Mouse (Mus musculus): ENCODE results near the gene Copz1. TPM values are rescaled to one million over a fixed set of nuclear protein-coding genes. Genes with fewer than 3 reads are reported as not detected.

The Copz1 gene
- polyA plus RNA-seq, 1 experiment from 2014 or later: 265 TPM

- H3K27me3 ChIP-seq (ENCODE audit: control insufficient read depth, insufficient read depth, low read length): no peaks in the 10 kb centered on the region
- 70% methylated on average over 3 of the region's 3 CpGs for WGBS
Observed at GRCm38 (mm10) chr15:103284066-103284465, 11.6 kb downstream of the Copz1 start.

DNA sequence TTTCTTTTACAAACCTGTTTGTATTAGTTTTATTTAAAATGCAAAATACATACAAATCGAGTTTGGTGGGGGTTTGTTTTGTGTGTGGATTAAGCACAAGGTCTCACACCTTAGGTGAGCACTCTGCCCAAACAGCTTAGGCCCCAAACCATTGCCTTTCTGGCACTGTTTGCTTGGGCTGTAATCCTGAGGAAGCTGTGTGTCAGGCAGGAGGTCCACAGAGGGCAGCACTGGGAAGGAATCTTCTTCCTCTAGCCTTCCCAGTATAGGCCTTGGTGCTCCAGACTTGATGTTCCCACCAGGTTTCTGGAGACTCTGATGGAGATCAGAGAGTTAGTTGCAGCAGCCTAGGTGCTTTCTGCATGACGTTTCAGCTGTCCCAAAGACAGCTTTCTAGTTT, 12.1 kb downstream of the Copz1 start:
- no peaks in the 10 kb centered on the region for H3K27me3 ChIP-seq (ENCODE audit: control insufficient read depth, insufficient read depth, low read length)
- peaks cover 14% of the 10 kb centered on the region for H3K4me1 ChIP-seq (ENCODE audit: control insufficient read depth, insufficient read depth, low read length)
- H3K27ac ChIP-seq (ENCODE audit: low read length): no peak overlapping the region; the same call in 1 of the 2 replicates
- no peak for ATAC-seq (ENCODE audit: insufficient read depth, low FRiP score)
- 0 out of 2 replicates have a peak overlapping the region, but pooled peaks have one; percentile 27 for H3K9ac ChIP-seq (ENCODE audit: low read length)
- 38% methylated on average over 2 of the region's 2 CpGs for WGBS
- no peaks in the 10 kb centered on the region for H3K36me3 ChIP-seq (ENCODE audit: control insufficient read depth, insufficient read depth, low read length)
- H3K9me3 ChIP-seq (replicated peaks; ENCODE audit: control insufficient read depth, low read length): no peaks in the 10 kb centered on the region
- no peak overlapping the region for H3K4me2 ChIP-seq (ENCODE audit: low read depth, low read length)
- no peak overlapping the region for H3K4me3 ChIP-seq (replicated peaks; ENCODE audit: low read length)

More at GRCm38 (mm10) chr15:103284066-103284465, 11.6 kb downstream of the Copz1 start:
- Histone ChIP-seq H3K9ac (ENCODE audit: low read length) (no peak overlapping the region), H3K4me2 (ENCODE audit: low read depth, low read length) (no peak overlapping the region), H3K4me3 (replicated peaks; ENCODE audit: low read length) (no peak overlapping the region), H3K27ac (ENCODE audit: low read length) (no peak overlapping the region), H3K9me3 (replicated peaks; ENCODE audit: control insufficient read depth, low read length) (no peaks in the 10 kb centered on the region), H3K36me3 (ENCODE audit: control insufficient read depth, insufficient read depth, low read length) (no peaks in the 10 kb centered on the region), H3K4me1 (ENCODE audit: control insufficient read depth, insufficient read depth, low read length) (peaks cover 14% of the 10 kb centered on the region)
- ATAC-seq (ENCODE audit: insufficient read depth, low FRiP score): no peak

DNA sequence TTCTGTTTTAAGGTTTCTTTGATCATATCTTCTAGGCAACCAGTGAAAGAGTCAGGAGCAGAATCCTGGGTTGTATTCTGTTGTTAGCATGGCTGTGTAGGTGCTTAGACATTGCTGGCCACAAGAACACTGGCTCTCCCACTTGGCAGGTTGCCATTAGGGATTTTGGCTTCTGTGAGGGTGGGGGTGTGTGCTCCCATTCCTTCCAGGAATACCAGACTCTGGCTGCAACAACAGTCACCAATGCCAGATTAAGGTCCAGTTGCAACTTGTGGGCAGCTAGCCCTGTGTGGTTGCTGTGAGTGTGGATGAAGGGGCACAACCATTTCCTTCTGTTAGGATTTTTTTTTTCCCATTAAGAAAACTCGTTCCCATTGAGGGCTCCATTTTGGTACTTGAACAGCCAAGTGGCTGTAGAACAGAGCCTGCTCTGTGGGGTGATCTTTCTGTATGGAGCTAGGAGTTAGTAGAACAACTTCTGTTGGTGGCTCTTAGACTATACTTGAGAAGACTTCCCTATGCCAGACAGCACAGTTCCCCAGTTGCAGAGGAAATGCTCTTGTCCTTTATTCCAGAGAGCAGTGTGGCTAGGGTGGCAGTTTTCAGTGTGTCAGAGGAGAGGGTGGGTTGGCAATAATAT, 13.4 kb downstream of the Copz1 start:
- Histone ChIP-seq H3K4me3 (replicated peaks; ENCODE audit: low read length) (no peak overlapping the region), H3K9ac (ENCODE audit: low read length) (no peak overlapping the region), H3K4me2 (ENCODE audit: low read depth, low read length) (no peak overlapping the region), H3K27me3 (ENCODE audit: control insufficient read depth, insufficient read depth, low read length) (no peaks in the 10 kb centered on the region), H3K4me1 (ENCODE audit: control insufficient read depth, insufficient read depth, low read length) (peaks cover 9% of the 10 kb centered on the region; the same call in 1 of the 2 replicates), H3K9me3 (replicated peaks; ENCODE audit: control insufficient read depth, low read length) (no peaks in the 10 kb centered on the region), H3K36me3 (ENCODE audit: control insufficient read depth, insufficient read depth, low read length) (no peaks in the 10 kb centered on the region), H3K27ac (ENCODE audit: low read length) (no peak overlapping the region)
- WGBS: 56% methylated on average over 1 of the region's 1 CpGs
- no peak for ATAC-seq (ENCODE audit: insufficient read depth, low FRiP score)

DNA sequence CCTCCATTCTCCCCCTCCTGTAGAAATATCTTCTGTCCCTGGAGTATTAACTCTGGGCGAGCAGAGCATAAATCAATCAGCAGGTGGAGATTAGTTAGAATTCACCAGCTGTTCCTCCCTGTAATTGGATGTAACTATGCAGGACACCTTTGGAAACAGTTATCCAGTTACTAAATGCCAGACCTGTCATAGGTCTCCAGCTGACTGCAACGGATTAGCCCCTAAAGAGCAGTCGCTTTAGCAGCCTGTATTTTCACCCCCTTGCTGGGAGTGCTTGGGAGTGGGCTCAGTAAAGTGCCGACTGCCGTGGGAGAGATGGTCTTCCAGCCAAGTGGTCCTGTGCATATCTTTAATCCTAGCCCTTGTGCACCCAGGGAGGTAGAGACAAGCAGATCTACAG, 17.1 kb downstream of the Copz1 start:
- Histone ChIP-seq H3K4me1 (ENCODE audit: control insufficient read depth, insufficient read depth, low read length) (peaks cover 9% of the 10 kb centered on the region; the same call in 1 of the 2 replicates), H3K36me3 (ENCODE audit: control insufficient read depth, insufficient read depth, low read length) (peaks cover 21% of the 10 kb centered on the region), H3K9me3 (replicated peaks; ENCODE audit: control insufficient read depth, low read length) (no peaks in the 10 kb centered on the region), H3K27ac (ENCODE audit: low read length) (no peak overlapping the region), H3K4me2 (ENCODE audit: low read depth, low read length) (no peak overlapping the region), H3K9ac (ENCODE audit: low read length) (no peak overlapping the region), H3K4me3 (replicated peaks; ENCODE audit: low read length) (no peak overlapping the region), H3K27me3 (ENCODE audit: control insufficient read depth, insufficient read depth, low read length) (no peaks in the 10 kb centered on the region)
- no peak for ATAC-seq (ENCODE audit: insufficient read depth, low FRiP score)
- 40% methylated on average over 5 of the region's 5 CpGs for WGBS

DNA sequence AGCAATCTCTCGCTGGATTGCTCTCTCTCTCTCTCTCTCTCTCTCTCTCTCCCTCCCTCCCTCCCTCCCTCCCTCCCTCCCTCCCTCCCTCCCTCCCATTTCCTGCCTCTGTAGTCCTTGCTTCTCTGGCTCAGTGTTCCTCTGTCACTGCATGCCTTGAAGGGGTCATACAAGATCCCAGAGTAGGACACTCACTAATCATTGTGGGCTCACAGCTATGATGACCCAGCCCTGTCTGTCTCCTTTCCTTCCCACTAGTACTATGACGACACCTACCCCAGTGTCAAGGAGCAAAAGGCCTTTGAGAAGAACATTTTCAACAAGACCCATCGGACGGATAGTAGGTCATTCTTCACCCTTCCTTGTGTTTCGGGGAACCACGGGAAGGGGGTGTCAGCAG, 17.9 kb downstream of the Copz1 start:
- no peaks in the 10 kb centered on the region for H3K9me3 ChIP-seq (replicated peaks; ENCODE audit: control insufficient read depth, low read length)
- no peak overlapping the region for H3K27ac ChIP-seq (ENCODE audit: low read length)
- H3K9ac ChIP-seq (ENCODE audit: low read length): no peak overlapping the region
- no peak for ATAC-seq (ENCODE audit: insufficient read depth, low FRiP score)
- no peaks in the 10 kb centered on the region for H3K27me3 ChIP-seq (ENCODE audit: control insufficient read depth, insufficient read depth, low read length)
- peaks cover 6% of the 10 kb centered on the region; the same call in 1 of the 2 replicates for H3K4me1 ChIP-seq (ENCODE audit: control insufficient read depth, insufficient read depth, low read length)
- no peak overlapping the region for H3K4me3 ChIP-seq (replicated peaks; ENCODE audit: low read length)
- peaks cover 21% of the 10 kb centered on the region for H3K36me3 ChIP-seq (ENCODE audit: control insufficient read depth, insufficient read depth, low read length)
- no peak overlapping the region for H3K4me2 ChIP-seq (ENCODE audit: low read depth, low read length)
- WGBS: 61% methylated on average over 6 of the region's 6 CpGs

DNA sequence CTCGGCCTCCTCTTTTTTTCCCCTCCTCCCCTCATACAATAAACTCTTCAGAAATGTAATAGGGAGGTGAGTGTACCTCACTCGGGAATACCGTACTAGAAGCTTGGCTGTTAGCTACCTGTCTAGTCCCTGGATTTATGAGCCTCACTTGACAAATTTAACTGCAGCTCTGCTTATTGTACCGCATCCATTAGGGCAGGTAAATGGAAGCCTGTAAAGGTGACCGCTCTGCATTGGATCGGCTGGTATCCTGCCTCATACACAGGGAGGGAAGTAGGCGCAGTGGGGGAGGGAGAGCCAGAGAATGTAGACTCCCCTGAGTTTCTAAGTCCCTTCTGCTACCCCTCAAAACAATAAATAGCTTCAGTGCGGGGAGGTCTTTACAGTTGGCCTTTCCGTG, 18.3 kb downstream of the Copz1 start:
- H3K9ac ChIP-seq (ENCODE audit: low read length): no peak overlapping the region
- no peak overlapping the region for H3K4me2 ChIP-seq (ENCODE audit: low read depth, low read length)
- H3K27me3 ChIP-seq (ENCODE audit: control insufficient read depth, insufficient read depth, low read length): no peaks in the 10 kb centered on the region
- H3K4me1 ChIP-seq (ENCODE audit: control insufficient read depth, insufficient read depth, low read length): peaks cover 2% of the 10 kb centered on the region; the same call in 1 of the 2 replicates
- H3K9me3 ChIP-seq (replicated peaks; ENCODE audit: control insufficient read depth, low read length): no peaks in the 10 kb centered on the region
- peaks cover 21% of the 10 kb centered on the region for H3K36me3 ChIP-seq (ENCODE audit: control insufficient read depth, insufficient read depth, low read length)
- WGBS: 70% methylated on average over 9 of the region's 9 CpGs
- no peak overlapping the region for H3K27ac ChIP-seq (ENCODE audit: low read length)
- ATAC-seq (ENCODE audit: insufficient read depth, low FRiP score): no peak
- no peak overlapping the region for H3K4me3 ChIP-seq (replicated peaks; ENCODE audit: low read length)

DNA sequence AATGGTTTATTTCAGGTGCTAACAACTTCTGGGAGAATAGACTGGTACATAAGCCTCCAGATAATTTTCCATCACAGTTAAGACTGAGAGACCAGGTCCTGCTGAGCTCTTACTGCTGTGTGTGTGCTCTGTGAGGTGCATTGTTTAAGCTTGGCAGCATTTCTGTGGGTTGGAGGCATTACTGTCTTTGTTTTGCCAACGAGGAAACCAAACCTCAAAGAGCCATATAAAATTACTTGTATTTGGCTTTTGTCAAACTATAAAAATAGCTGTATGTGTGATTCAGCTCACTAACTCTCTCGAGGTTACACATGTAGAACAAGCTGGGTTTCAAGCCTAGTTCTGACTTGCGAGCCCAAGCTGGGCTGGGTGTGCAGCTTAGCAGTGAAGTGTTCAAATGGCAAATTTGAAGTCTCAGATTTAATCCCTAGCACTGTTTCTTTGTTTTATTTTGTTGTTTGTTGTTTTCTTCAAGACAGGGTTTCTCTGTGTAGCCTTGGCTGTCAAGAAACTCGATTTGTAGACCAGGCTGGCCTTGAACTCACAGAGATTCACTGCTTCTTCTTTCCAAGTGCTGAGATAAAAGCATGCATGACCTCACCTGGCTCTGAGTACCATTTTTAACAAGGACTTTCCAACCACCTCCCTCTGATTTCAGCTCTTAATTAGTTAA, 20.3 kb downstream of the Copz1 start:
- no peaks in the 10 kb centered on the region for H3K4me1 ChIP-seq (ENCODE audit: control insufficient read depth, insufficient read depth, low read length)
- no peak overlapping the region for H3K4me2 ChIP-seq (ENCODE audit: low read depth, low read length)
- H3K27me3 ChIP-seq (ENCODE audit: control insufficient read depth, insufficient read depth, low read length): no peaks in the 10 kb centered on the region
- no peak overlapping the region for H3K4me3 ChIP-seq (replicated peaks; ENCODE audit: low read length)
- H3K9ac ChIP-seq (ENCODE audit: low read length): no peak overlapping the region
- H3K36me3 ChIP-seq (ENCODE audit: control insufficient read depth, insufficient read depth, low read length): peaks cover 21% of the 10 kb centered on the region
- no peaks in the 10 kb centered on the region for H3K9me3 ChIP-seq (replicated peaks; ENCODE audit: control insufficient read depth, low read length)
- ATAC-seq (ENCODE audit: insufficient read depth, low FRiP score): no peak
- no peak overlapping the region for H3K27ac ChIP-seq (ENCODE audit: low read length)
- 88% methylated on average over 4 of the region's 4 CpGs for WGBS

DNA sequence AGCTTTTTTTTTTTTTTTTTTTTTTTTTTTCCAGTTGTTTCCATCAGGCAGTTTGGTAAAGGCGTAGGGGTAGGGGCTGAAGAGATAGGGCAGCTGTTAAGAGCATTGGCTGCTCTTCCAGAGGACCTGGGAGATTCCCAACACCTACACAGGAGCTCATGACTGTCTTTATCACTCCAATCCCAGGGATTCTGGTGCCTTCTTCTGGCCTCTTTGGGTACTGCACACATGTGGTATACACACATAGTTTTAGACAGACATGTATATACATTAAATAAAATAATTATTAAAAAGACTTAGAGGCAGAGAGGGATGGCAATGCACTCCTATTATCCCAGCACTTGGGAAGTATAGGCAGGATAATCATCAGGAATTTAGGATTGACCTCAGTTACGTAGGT, 20.9 kb downstream of the Copz1 start:
- no peak overlapping the region for H3K4me3 ChIP-seq (replicated peaks; ENCODE audit: low read length)
- H3K36me3 ChIP-seq (ENCODE audit: control insufficient read depth, insufficient read depth, low read length): peaks cover 21% of the 10 kb centered on the region
- no peaks in the 10 kb centered on the region for H3K4me1 ChIP-seq (ENCODE audit: control insufficient read depth, insufficient read depth, low read length)
- no peak overlapping the region for H3K27ac ChIP-seq (ENCODE audit: low read length)
- H3K27me3 ChIP-seq (ENCODE audit: control insufficient read depth, insufficient read depth, low read length): no peaks in the 10 kb centered on the region
- H3K4me2 ChIP-seq (ENCODE audit: low read depth, low read length): no peak overlapping the region
- H3K9me3 ChIP-seq (replicated peaks; ENCODE audit: control insufficient read depth, low read length): no peaks in the 10 kb centered on the region
- H3K9ac ChIP-seq (ENCODE audit: low read length): no peak overlapping the region
- no peak for ATAC-seq (ENCODE audit: insufficient read depth, low FRiP score)
- whole genome bisulfite sequencing: 95% methylated on average over 2 of the region's 2 CpGs

- H3K4me1 ChIP-seq (ENCODE audit: control insufficient read depth, insufficient read depth, low read length): peaks cover 1% of the 10 kb centered on the region; the same call in 1 of the 2 replicates
- H3K27me3 ChIP-seq (ENCODE audit: control insufficient read depth, insufficient read depth, low read length): no peaks in the 10 kb centered on the region
- no peak overlapping the region for H3K4me2 ChIP-seq (ENCODE audit: low read depth, low read length)
- ATAC-seq (ENCODE audit: insufficient read depth, low FRiP score): no peak
- H3K27ac ChIP-seq (ENCODE audit: low read length): no peak overlapping the region
- H3K9me3 ChIP-seq (replicated peaks; ENCODE audit: control insufficient read depth, low read length): no peaks in the 10 kb centered on the region
- WGBS: 85% methylated on average over 2 of the region's 2 CpGs
- no peak overlapping the region for H3K4me3 ChIP-seq (replicated peaks; ENCODE audit: low read length)
- H3K36me3 ChIP-seq (ENCODE audit: control insufficient read depth, insufficient read depth, low read length): peaks cover 21% of the 10 kb centered on the region
- H3K9ac ChIP-seq (ENCODE audit: low read length): no peak overlapping the region
Observed at GRCm38 (mm10) chr15:103294649-103295048, 22.1 kb downstream of the Copz1 start.

Measured in stomach, embryonic 16.5 days (tissue).